Mouse (Mus musculus) stomach, postnatal 0 days (tissue): ENCODE results near the gene Trim6. TPM values are rescaled to one million over a fixed set of nuclear protein-coding genes. Genes with fewer than 3 reads are reported as not detected.

Experiments
- ATAC-seq: fragments of 200-750 bp; cut with Nextera tagmentation; 2 replicates; pipeline ENCODE4 v1.8.0; 2017; ENCODE audit not compliant: low FRiP score, low TSS enrichment
- DNase-seq: peaks from one replicate; pipeline ENCODE4 v3.0.0-alpha.2; 2016; ENCODE audit warnings: low spot score
- H3K27ac ChIP-seq: fragments of 300-500 bp; sonication (generic); replicated peaks from 2 replicates; pipeline ENCODE4 v1.5.1; 2014; ENCODE audit warnings: mild to moderate bottlenecking, control low read depth
- H3K27me3 ChIP-seq: fragments of 300-500 bp; sonication (generic); 2 replicates; pipeline ENCODE4 v1.6.1; 2014; ENCODE audit warnings: low read length; ENCODE audit not compliant: control insufficient read depth, insufficient read depth
- H3K36me3 ChIP-seq: fragments of 300-500 bp; sonication (generic); 2 replicates; pipeline ENCODE4 v1.6.1; 2014; ENCODE audit warnings: low read length, mixed read lengths; ENCODE audit not compliant: control insufficient read depth, insufficient read depth
- H3K4me1 ChIP-seq: fragments of 300-500 bp; sonication (generic); replicated peaks from 2 replicates; pipeline ENCODE4 v1.6.1; 2014; ENCODE audit warnings: antibody characterized with exemption; ENCODE audit not compliant: control insufficient read depth, insufficient read depth
- H3K4me2 ChIP-seq: fragments of 300-500 bp; sonication (generic); replicated peaks from 2 replicates; pipeline ENCODE4 v1.6.1; 2014; ENCODE audit warnings: low read depth, mild to moderate bottlenecking, control low read depth, moderate library complexity
- H3K4me3 ChIP-seq: fragments of 300-500 bp; sonication (generic); 2 replicates; pipeline ENCODE4 v1.5.1; 2014; ENCODE audit warnings: low read depth, low read length, control low read depth
- H3K9ac ChIP-seq: fragments of 300-500 bp; sonication (generic); 2 replicates; pipeline ENCODE4 v1.6.1; 2014; ENCODE audit warnings: mild to moderate bottlenecking, low read length, control low read depth, mixed read lengths
- H3K9me3 ChIP-seq: fragments of 300-500 bp; sonication (generic); 2 replicates; pipeline ENCODE4 v1.6.1; 2016; ENCODE audit warnings: low read length; ENCODE audit not compliant: control insufficient read depth
- CTCF ChIP-seq: IDR thresholded peaks from 2 replicates; pipeline ENCODE4 v1.5.1; 2016; ENCODE audit warnings: antibody characterized with exemption, low read depth, mild to moderate bottlenecking, moderate library complexity
- EP300 ChIP-seq: optimal IDR thresholded peaks from 2 replicates; pipeline ENCODE3; 2016; ENCODE audit warnings: antibody characterized with exemption
- WGBS: fragments of 180-500 bp; shearing (Covaris S2); extraction: QIAGEN DNeasy Blood & Tissue Kit; methylation state at CpG from one replicate; pipeline ENCODE4 v1.1.7; 2014; 5-methylcytosine and 5-hydroxymethylcytosine counted together
- polyA plus RNA-seq: library from polyadenylated mRNA; unstranded; fragments of >200 nt; fragmentation: Nextera tagmentation; extraction: Ambion mirVana; gene quantifications from 2 replicates; pipeline ENCODE4 v1.2.1, GENCODE M21; 2015

The Trim6 gene
- polyA plus RNA-seq = 0.74 and 0.83 TPM in 2 replicates

GRCm38 (mm10) chr7:104218701-104219569 is at the start of gene Trim6:
Trim6 (plus strand) TSS chr7:104218793.
- H3K4me2 ChIP-seq = peak within 1 kb of the TSS; percentile 63
- ATAC-seq (peak; percentile 77), DNase-seq (peak; percentile 76)
- 0 out of 2 replicates have a peak within 1 kb of the TSS, but pooled peaks have one; percentile 24 for H3K27ac ChIP-seq
- TF ChIP-seq EP300 = no peak
- TF ChIP-seq CTCF = no peak
- no peaks in the 10 kb centered on the region for H3K36me3 ChIP-seq
- H3K4me1 ChIP-seq = no peaks in the 10 kb centered on the region
- H3K9me3 ChIP-seq = no peaks in the 10 kb centered on the region
- 2% methylated on average over 37 of the region's 37 CpGs for WGBS
- H3K27me3 ChIP-seq = no peaks in the 10 kb centered on the region
- peak within 1 kb of the TSS; percentile 52 for H3K9ac ChIP-seq
- H3K4me3 ChIP-seq = peak within 1 kb of the TSS; percentile 39

GRCm38 (mm10) chr7:104169634-104170204 is 48.9 kb upstream of the Trim6 start:
- Histone ChIP-seq H3K9ac (no peak overlapping the region), H3K36me3 (no peaks in the 10 kb centered on the region), H3K4me1 (no peaks in the 10 kb centered on the region), H3K9me3 (no peaks in the 10 kb centered on the region), H3K4me2 (no peak overlapping the region), H3K27ac (no peak overlapping the region), H3K27me3 (no peaks in the 10 kb centered on the region), H3K4me3 (no peak overlapping the region)
- ATAC-seq (no peak), DNase-seq (no peak)
- TF ChIP-seq EP300 (no peak), CTCF (no peak)
- 64% methylated on average over 6 of the region's 6 CpGs for WGBS

GRCm38 (mm10) chr7:104175085-104175484 is 43.5 kb upstream of the Trim6 start:
- Histone ChIP-seq H3K9ac (no peak overlapping the region), H3K9me3 (no peaks in the 10 kb centered on the region), H3K27me3 (no peaks in the 10 kb centered on the region), H3K4me3 (no peak overlapping the region), H3K4me1 (no peaks in the 10 kb centered on the region), H3K27ac (no peak overlapping the region), H3K4me2 (no peak overlapping the region), H3K36me3 (no peaks in the 10 kb centered on the region)
- ATAC-seq = no peak
- no peak for DNase-seq
- 68% methylated on average over 1 of the region's 1 CpGs for WGBS
- no peak for TF ChIP-seq CTCF
- TF ChIP-seq EP300 = no peak

- H3K4me1 ChIP-seq = no peaks in the 10 kb centered on the region
- no peaks in the 10 kb centered on the region for H3K36me3 ChIP-seq
- no peak overlapping the region for H3K4me3 ChIP-seq
- H3K4me2 ChIP-seq = no peak overlapping the region
- 72% methylated on average over 5 of the region's 5 CpGs for WGBS
- no peak overlapping the region for H3K27ac ChIP-seq
- H3K9ac ChIP-seq = no peak overlapping the region
- H3K9me3 ChIP-seq = no peaks in the 10 kb centered on the region
- DNase-seq (no peak), ATAC-seq (no peak)
- no peak for TF ChIP-seq EP300
- TF ChIP-seq CTCF = no peak
- H3K27me3 ChIP-seq = no peaks in the 10 kb centered on the region
Measured at GRCm38 (mm10) chr7:104178422-104179054, 40.1 kb upstream of the Trim6 start.

- no peaks in the 10 kb centered on the region for H3K27me3 ChIP-seq
- ATAC-seq (no peak), DNase-seq (no peak)
- H3K36me3 ChIP-seq = no peaks in the 10 kb centered on the region
- TF ChIP-seq EP300 (no peak), CTCF (no peak)
- no peak overlapping the region for H3K4me2 ChIP-seq
- no peaks in the 10 kb centered on the region for H3K9me3 ChIP-seq
- no peak overlapping the region for H3K9ac ChIP-seq
- no peaks in the 10 kb centered on the region for H3K4me1 ChIP-seq
- H3K4me3 ChIP-seq = no peak overlapping the region
- WGBS = 83% methylated on average over 1 of the region's 1 CpGs
- H3K27ac ChIP-seq = no peak overlapping the region
Measured at GRCm38 (mm10) chr7:104179074-104179473, 39.5 kb upstream of the Trim6 start.

GRCm38 (mm10) chr7:104183292-104183691 is 35.3 kb upstream of the Trim6 start, which contains the start of gene Olfr648:
Olfr648 (minus strand) TSS chr7:104183392.
- DNase-seq = no peak
- no peak within 1 kb of the TSS for H3K9ac ChIP-seq
- ATAC-seq = no peak
- H3K9me3 ChIP-seq = no peaks in the 10 kb centered on the region
- no peak for TF ChIP-seq CTCF
- no peak for TF ChIP-seq EP300
- H3K27me3 ChIP-seq = no peaks in the 10 kb centered on the region
- no peak within 1 kb of the TSS for H3K4me2 ChIP-seq
- H3K36me3 ChIP-seq = no peaks in the 10 kb centered on the region
- H3K4me3 ChIP-seq = no peak within 1 kb of the TSS
- H3K27ac ChIP-seq = no peak within 1 kb of the TSS
- no peaks in the 10 kb centered on the region for H3K4me1 ChIP-seq
- WGBS = 85% methylated on average over 2 of the region's 2 CpGs
